Mouse (Mus musculus) gastrocnemius, postnatal 25 days (tissue): ENCODE data around the gene Olfr461. TPM values are rescaled to one million over a fixed set of nuclear protein-coding genes. Genes with fewer than 3 reads are reported as not detected.
"Not testable (repeated sequence)": the region's sequence is repeated elsewhere in the genome, so short reads cannot be mapped to it uniquely, and the experiment has no call there.

ENCODE experiments used
- DNase-seq: peaks from one replicate; pipeline ENCODE4 v3.0.0; 2022
- long read RNA-seq, 2 experiments: library from polyadenylated mRNA; stranded (forward); transcript quantifications; one replicate each; pipeline ENCODE4 v2.0.0; 2021
- total RNA-seq, 2 experiments: library from RNA; stranded (reverse); gene quantifications; 1 replicate in 1 of 2; 2 replicates in 1 of 2; pipeline ENCODE4 v1.2.3; 2021

Olfr461 gene
- total RNA-seq = not detected
- long read RNA-seq, experiment 1 = 0 reads
- long read RNA-seq, experiment 2 = 0 reads

DNA sequence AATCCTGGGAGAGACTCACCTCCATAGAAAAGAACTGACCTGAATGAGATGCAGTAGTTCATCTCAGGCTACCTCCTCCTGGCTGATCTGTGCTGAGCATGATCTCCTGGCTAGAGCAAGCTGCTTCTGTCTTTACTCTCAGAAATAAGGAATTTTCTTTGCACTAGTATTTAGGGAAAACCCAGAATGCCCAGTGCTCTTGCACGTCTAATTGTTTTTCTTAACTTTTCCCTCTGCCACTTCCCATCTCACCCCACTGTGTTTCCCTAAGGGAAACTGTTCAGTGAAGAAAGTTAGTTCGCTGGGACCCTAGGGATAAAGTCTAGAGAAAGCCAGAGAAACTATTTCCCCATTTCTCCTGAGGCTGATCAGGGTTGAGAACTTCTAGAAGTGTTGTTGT lies at the start of gene Olfr461:
TSS of gene Olfr461 (minus strand) at position 101 of the 400 bp plus-strand sequence.
- no peak for DNase-seq

DNA sequence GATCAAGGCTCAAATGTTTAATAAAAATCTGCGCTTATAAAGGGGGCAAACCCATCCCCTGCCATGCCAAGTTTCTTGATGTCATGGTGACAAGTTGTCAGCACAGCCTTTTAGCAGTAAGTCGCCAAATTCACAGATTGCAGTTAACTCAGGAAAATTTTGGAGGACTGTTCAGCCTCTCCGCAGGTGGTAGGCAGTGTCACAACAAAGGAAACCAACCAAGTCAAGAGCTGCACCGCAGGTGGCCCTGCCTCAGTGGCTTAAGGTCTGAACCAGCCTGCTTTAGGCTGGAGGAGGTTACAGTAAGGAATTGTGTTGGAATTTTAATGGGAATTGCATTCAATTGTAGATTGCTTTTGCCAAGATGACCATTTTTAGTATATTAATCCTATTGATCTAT lies 43.7 kb upstream of the Olfr461 start:
- not testable (repeated sequence) for DNase-seq

DNA sequence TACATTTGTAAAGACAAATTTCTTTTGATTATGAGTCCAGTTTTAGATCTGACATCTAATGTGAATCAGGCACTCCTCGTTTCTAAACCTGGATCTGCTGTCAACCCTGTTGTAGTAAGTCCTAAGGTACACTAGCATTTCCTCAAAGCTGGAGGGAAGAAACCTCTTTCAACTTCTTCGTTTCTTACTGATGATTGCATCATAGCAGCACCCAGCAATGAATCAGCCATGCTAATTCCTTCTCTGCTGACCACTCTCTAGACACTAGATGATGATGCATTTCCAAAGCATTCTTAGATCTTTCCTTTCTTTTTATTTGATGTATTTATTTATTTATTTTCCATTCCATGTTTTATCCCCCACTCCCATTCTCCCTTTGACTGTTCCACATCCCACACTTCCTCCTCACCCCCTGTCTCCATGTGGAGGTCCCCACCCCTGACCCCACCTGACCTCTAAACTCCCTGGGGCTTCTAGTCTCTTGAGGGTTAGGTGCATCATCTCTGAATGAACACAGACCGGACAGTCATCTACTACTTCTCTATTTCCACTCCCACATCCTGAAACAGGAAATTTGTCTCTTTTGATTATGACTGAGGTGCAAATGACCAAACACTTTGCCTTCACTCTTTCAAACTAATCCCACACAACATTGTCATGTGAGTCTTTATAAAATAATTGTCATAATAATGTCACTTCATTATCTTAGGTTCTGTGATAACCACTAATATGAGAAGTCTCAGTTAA lies 40.1 kb upstream of the Olfr461 start:
- no peak for DNase-seq

DNA sequence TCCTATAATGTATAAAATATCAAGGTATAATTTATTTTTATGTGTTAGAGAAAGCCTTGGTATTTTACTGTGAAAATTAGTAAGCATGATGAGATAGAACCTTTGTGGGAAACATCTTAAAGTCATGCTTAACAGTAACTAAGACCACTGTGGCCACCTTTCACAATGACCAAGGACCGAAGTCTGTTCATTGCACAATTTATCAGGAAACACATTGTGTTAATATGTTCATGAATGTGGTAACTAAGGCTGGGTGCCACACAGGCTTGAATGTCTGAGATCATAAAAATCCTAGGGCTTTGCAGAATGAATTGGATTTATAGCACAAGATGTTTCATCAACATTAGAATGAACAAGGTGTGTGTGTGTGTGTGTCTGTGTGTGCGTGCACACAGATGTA lies 33.5 kb upstream of the Olfr461 start:
- no peak for DNase-seq

DNA sequence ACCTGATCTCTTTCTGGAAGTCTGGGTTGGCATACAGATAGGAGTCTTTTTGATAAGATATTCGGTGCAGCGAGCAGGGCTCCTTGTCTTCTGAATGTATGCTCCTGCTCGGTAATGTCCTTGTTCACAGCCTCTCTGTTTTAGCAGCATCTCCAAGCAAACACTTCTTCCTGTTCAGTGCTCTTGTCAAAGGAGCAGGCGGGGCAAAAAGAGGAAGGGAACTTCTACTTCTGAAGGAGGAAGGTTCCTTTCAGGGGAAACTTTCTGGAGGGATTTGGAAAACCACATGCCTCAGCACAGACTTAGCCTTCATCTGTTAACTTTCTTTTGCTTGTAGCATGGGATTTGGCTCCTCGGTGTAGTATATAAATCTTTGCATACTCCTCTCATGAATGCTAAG lies 30.8 kb upstream of the Olfr461 start, which contains the start of gene Clec5a:
TSS of gene Clec5a (minus strand) at position 177 of the 400 bp plus-strand sequence.
- no peak for DNase-seq

DNA sequence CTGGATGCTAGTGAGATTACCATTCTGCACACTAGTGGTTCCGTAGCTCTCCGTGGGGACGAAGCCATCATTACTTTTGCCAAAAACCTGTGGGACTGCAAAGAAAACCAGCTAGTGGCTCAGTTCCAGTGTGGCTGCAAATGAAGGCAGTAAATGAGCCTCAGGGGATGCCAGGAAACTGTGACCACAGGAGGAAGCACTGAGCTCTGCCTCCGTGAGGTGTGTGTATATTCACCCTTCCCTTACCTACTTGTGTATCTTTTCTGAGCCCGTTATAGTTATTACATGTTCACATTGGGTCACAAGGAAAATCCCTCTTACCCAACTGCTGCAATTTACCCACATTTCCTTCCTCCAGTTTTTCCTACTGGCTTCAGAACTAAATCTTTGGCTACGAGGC lies 29.5 kb upstream of the Olfr461 start:
- no peak for DNase-seq

DNA sequence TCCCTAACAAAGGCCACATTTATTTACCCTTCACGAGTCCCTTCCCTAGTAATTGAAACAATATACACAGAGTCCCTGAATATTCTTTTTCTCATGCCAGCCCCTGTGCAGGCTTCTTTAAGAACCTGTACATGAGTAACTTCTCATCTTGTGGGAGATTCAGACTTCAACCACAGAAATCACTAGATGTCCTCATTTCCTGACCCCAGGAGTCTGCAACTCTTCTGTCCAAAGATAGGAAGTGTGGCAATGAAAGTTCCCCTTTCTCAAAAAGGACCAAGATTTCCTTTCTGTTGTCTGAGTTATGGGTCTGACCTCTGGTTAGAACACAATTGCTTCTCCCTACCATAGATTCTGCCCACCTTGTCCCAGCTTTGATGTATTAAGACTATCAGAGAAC lies 21.5 kb upstream of the Olfr461 start:
- no peak for DNase-seq

DNA sequence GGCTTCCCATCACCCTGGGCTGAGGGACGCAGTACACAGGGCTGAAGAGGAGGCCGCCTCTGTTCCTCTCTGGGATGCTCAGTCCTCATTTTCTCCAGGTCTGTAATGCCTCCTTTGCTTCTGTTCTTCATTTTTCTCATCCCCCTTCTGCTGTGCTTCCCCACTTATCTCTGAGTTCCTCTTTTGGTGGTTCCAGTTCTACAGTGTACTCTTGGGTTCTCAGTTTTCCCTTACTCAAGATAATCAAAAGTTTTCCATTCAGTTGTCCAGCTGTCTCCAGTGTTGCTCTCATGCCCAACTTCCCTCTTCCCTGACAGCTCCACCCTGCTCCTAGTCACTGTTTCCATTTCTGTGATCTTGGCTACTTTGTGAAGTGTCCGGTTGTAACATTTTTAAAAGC lies 18.8 kb upstream of the Olfr461 start:
- DNase-seq = no peak

DNA sequence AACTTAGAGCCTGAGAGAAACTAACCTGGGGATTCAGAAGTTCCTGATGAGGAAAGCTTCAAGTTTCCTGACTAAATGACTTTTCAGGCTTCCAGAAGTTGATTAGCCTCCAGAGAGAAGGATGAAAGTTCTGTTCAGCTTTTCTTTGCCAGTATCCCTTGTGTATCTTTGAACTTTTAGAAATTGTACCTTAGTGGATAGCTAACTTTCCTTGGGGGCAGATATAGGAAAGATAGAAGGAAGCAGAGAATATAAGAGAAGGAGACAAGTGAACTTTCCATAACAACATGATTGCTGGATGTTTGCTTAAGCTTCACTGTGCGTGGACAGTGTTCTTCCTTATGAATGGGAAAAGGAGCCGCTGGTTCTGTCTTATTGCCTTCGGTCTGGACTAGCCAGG lies 14.3 kb upstream of the Olfr461 start, which contains the start of gene Olfr460:
TSS of gene Olfr460 (plus strand) at position 301 of the 400 bp plus-strand sequence.
- no peak for DNase-seq

DNA sequence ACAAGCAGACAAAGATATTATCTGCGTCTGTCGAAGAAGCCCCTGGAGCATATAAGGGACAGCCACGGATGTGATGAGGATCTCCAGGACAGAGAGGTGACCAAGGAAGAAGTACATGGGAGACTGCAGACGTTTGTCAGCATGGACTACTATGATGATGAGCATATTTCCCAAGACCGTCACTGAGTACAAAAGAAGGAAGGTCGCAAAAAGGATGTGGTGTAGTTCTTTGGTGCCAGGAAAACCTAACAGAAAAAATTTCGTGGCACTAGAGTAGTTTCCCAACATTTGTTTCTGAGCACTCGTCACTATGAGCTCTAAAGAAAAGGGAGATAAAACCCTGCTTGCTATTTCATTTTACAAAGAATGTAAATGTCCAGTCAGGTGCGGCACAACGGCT lies 10.2 kb downstream of the Olfr461 start:
- no peak for DNase-seq

DNA sequence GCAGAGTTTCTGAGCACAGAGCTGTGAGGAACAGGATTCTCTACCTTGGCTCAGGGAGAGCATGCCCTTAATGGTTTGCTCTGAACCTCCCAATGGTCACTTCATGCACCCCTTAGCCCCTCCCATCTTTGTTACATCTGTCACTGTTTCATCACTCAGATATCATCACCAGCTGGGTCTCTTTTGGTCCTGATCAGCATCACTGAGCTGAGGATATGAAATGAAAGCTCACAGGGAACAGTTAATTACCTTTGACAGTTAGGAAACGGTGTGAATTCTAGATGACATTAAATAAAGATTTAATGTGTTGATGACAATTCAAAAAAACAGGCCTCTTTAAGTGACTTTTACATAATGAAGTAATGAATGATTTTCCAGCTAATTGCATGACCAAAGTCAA lies 35.4 kb downstream of the Olfr461 start, which contains the start of gene Prss37:
TSS of gene Prss37 (minus strand) at position 101 of the 400 bp plus-strand sequence.
- DNase-seq = no peak

DNA sequence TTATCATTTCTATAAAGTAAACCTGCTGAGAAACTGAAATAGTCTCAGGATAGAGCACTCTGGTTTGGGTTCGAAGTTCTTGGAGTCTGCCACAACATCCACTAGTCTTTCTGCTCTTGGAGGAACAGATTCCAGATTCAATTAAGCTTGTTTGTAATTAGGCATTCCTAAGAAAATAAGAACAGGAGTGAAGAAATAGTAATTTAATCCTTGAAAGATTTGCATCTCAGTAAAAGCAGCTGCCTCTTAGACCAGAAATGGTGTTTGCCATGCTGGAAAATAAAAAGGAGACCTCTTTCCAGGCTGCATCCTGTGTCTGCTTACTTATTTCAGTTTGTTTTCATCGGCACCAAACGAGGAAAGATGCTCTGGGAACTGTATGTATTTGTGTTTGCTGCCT lies 61.6 kb downstream of the Olfr461 start, which contains the start of gene Tas2r108:
TSS of gene Tas2r108 (plus strand) at position 301 of the 400 bp plus-strand sequence.
- DNase-seq = no peak

Other genes starting within 250 kb of the Olfr461 start
- 1 to 10 TPM; 7.3 to 7.8 TPM for gene Agk, start 229.9 kb downstream of the Olfr461 start, total RNA-seq
- 1 to 10 TPM; 1.0 to 2.1 TPM for gene E330009J07Rik, start 118.9 kb downstream of the Olfr461 start, total RNA-seq
- not detected for gene Wee2, start 116.0 kb downstream of the Olfr461 start, total RNA-seq
- gene Ssbp1, start 83.7 kb downstream of the Olfr461 start, total RNA-seq = 10 to 100 TPM; 25.1 to 25.2 TPM
- gene Tas2r137, start 63.8 kb downstream of the Olfr461 start, total RNA-seq = not detected
- gene Tas2r108, start 61.5 kb downstream of the Olfr461 start, total RNA-seq = not detected
- gene Prss37, start 35.5 kb downstream of the Olfr461 start, total RNA-seq = not detected
- not detected for gene Olfr460, start 14.4 kb upstream of the Olfr461 start, total RNA-seq
- under 1 TPM; 0.23 to 0.24 TPM for gene Clec5a, start 30.8 kb upstream of the Olfr461 start, total RNA-seq
- gene Tas2r138, start 58.3 kb upstream of the Olfr461 start, total RNA-seq = not detected
- gene Mgam, start 73.8 kb upstream of the Olfr461 start, total RNA-seq = 1 to 10 TPM in 1 of 2 experiments, under 1 TPM in 1; 0.64 to 1.4 TPM